ENCODE assay signal across 10 mouse cellular contexts in genomic region chr8:8441568-8441967, GRCm38 (mm10).
"Had no signal": no experiment of that assay in that cellular context is flagged by ENCODE, and none has a peak within 500 bp of the region (broad histone marks: within the 10 kb centered on the region; RNA-seq: fewer than 3 reads in every experiment).

No protein-coding gene starts in this region.

- H3K27me3 ChIP-seq: kidney, embryonic 15.5 days; liver, embryonic 13.5 days; lung, embryonic 15.5 days; midbrain, embryonic 13.5 days had no signal

- H3K4me1 ChIP-seq: liver, embryonic 13.5 days; midbrain, embryonic 13.5 days had no signal

- H3K4me3 ChIP-seq: kidney, embryonic 15.5 days; left cerebral cortex, adult 2 months; liver, embryonic 13.5 days; midbrain, embryonic 13.5 days had no signal

- H3K36me3 ChIP-seq: kidney, embryonic 15.5 days; liver, embryonic 13.5 days; lung, embryonic 15.5 days; midbrain, embryonic 13.5 days had no signal

- H3K9ac ChIP-seq: kidney, embryonic 15.5 days; liver, embryonic 13.5 days; liver, postnatal 0 days; lung, embryonic 15.5 days; midbrain, embryonic 13.5 days had no signal

- H3K27ac ChIP-seq: kidney, embryonic 15.5 days; left cerebral cortex, adult 2 months; liver, embryonic 13.5 days; lung, embryonic 15.5 days; midbrain, embryonic 13.5 days; stomach, postnatal 0 days had no signal

- ATAC-seq: liver, postnatal 0 days; midbrain, embryonic 13.5 days had no signal

- DNase-seq: liver; liver, embryonic 13.5 days; liver, postnatal 0 days; thymus, adult 2 months; thymus, postnatal 25 days had no signal

- H3K4me2 ChIP-seq: midbrain, embryonic 13.5 days had no signal

- H3K9me3 ChIP-seq: kidney, embryonic 15.5 days; liver, embryonic 13.5 days; lung, embryonic 15.5 days; midbrain, embryonic 13.5 days had no signal
